Mouse (Mus musculus): ENCODE data around the gene Zbtb11.
"Not testable (repeated sequence)": the region's sequence is repeated elsewhere in the genome, so short reads cannot be mapped to it uniquely, and the experiment has no call there.

Gene Zbtb11

GRCm38 (mm10) chr16:55973431-55974255 lies at the start of gene Zbtb11:
Gene Zbtb11 (plus strand): TSS chr16:55973883.
- peak; percentile 100 for DNase-seq

GRCm38 (mm10) chr16:55924010-55924409 lies 49.7 kb upstream of the Zbtb11 start:
- no peak for DNase-seq

- DNase-seq = peak; percentile 64 to 65
Measured at GRCm38 (mm10) chr16:55933681-55934343, 39.9 kb upstream of the Zbtb11 start.

GRCm38 (mm10) chr16:55934453-55935037 lies 39.1 kb upstream of the Zbtb11 start, which contains the start of gene Cep97:
Gene Cep97 (minus strand): TSS chr16:55934855.
- peak; percentile 89 to 91 for DNase-seq

GRCm38 (mm10) chr16:55938761-55939160 lies 34.9 kb upstream of the Zbtb11 start:
- DNase-seq = no peak

GRCm38 (mm10) chr16:55939703-55940102 lies 34.0 kb upstream of the Zbtb11 start:
- no peak for DNase-seq

- no peak for DNase-seq
Measured at GRCm38 (mm10) chr16:55940781-55941180, 32.9 kb upstream of the Zbtb11 start.

GRCm38 (mm10) chr16:55947266-55947665 lies 26.4 kb upstream of the Zbtb11 start:
- no peak for DNase-seq

- DNase-seq = not testable (repeated sequence)
Measured at GRCm38 (mm10) chr16:55947876-55948410, 25.7 kb upstream of the Zbtb11 start.

GRCm38 (mm10) chr16:55948963-55949362 lies 24.7 kb upstream of the Zbtb11 start:
- peak; percentile 91 to 94 for DNase-seq

- DNase-seq = peak; percentile 12 to 18
Measured at GRCm38 (mm10) chr16:55950462-55950861, 23.2 kb upstream of the Zbtb11 start.

GRCm38 (mm10) chr16:55950946-55951678 lies 22.6 kb upstream of the Zbtb11 start:
- peak; percentile 89 to 90 for DNase-seq

GRCm38 (mm10) chr16:55951679-55952327 lies 21.9 kb upstream of the Zbtb11 start:
- DNase-seq = no peak

GRCm38 (mm10) chr16:55952771-55953170 lies 20.9 kb upstream of the Zbtb11 start:
- DNase-seq = no peak

GRCm38 (mm10) chr16:55954196-55954595 lies 19.5 kb upstream of the Zbtb11 start:
- not testable (repeated sequence) for DNase-seq

GRCm38 (mm10) chr16:55963068-55963467 lies 10.6 kb upstream of the Zbtb11 start:
- DNase-seq = not testable (repeated sequence)

GRCm38 (mm10) chr16:55964126-55964949 lies 9.3 kb upstream of the Zbtb11 start:
- DNase-seq = peak; percentile 59 to 64

GRCm38 (mm10) chr16:55966212-55966871 lies 7.3 kb upstream of the Zbtb11 start, which contains the start of gene Rpl24:
Gene Rpl24 (plus strand): TSS chr16:55966275.
- peak; percentile 95 to 96 for DNase-seq

GRCm38 (mm10) chr16:55967221-55967620 lies 6.5 kb upstream of the Zbtb11 start:
- no peak for DNase-seq

- DNase-seq = peak; percentile 71 to 75
Measured at GRCm38 (mm10) chr16:55969147-55969546, 4.5 kb upstream of the Zbtb11 start.
